Mouse (Mus musculus) lung, embryonic 16.5 days (tissue): ENCODE measurements around the gene Cacna1a. TPM values are rescaled to one million over a fixed set of nuclear protein-coding genes. Genes with fewer than 3 reads are reported as not detected.

Experiments used
- ATAC-seq: fragments of 200-750 bp; cut with Nextera tagmentation; 2 replicates; pipeline ENCODE4 v1.8.0; 2017; ENCODE audit warnings: low read depth, mild to moderate bottlenecking, moderate library complexity
- H3K27ac ChIP-seq: fragments of 300-500 bp; sonication (generic); 2 replicates; pipeline ENCODE4 v1.5.1; 2014; ENCODE audit warnings: mild to moderate bottlenecking, control low read depth, low read length
- H3K27me3 ChIP-seq: fragments of 300-500 bp; sonication (generic); 2 replicates; pipeline ENCODE4 v1.6.1; 2014; ENCODE audit warnings: low read depth, low read length, mixed read lengths; ENCODE audit not compliant: control insufficient read depth, insufficient read depth
- H3K36me3 ChIP-seq: fragments of 300-500 bp; sonication (generic); 2 replicates; pipeline ENCODE4 v1.6.1; 2014; ENCODE audit warnings: low read length; ENCODE audit not compliant: control insufficient read depth, insufficient read depth
- H3K4me1 ChIP-seq: fragments of 300-500 bp; sonication (generic); replicated peaks from 2 replicates; pipeline ENCODE4 v1.6.1; 2014; ENCODE audit warnings: low read length, mixed read lengths; ENCODE audit not compliant: control insufficient read depth, insufficient read depth
- H3K4me2 ChIP-seq: fragments of 300-500 bp; sonication (generic); 2 replicates; pipeline ENCODE4 v1.6.1; 2014; ENCODE audit warnings: low read depth, low read length, control low read depth
- H3K4me3 ChIP-seq: fragments of 300-500 bp; sonication (generic); 2 replicates; pipeline ENCODE4 v1.5.1; 2014; ENCODE audit warnings: mild to moderate bottlenecking, low read length, control low read depth
- H3K9ac ChIP-seq: fragments of 300-500 bp; sonication (generic); 2 replicates; pipeline ENCODE4 v1.6.1; 2014; ENCODE audit warnings: low read length, control low read depth
- H3K9me3 ChIP-seq: fragments of 300-500 bp; sonication (generic); 2 replicates; pipeline ENCODE4 v1.6.1; 2016; ENCODE audit warnings: low read length; ENCODE audit not compliant: control insufficient read depth
- WGBS: fragments of 180-500 bp; shearing (Covaris S2); extraction: QIAGEN DNeasy Blood & Tissue Kit; methylation state at CpG from one replicate; pipeline ENCODE4 v1.1.7; 2014; 5-methylcytosine and 5-hydroxymethylcytosine counted together
- polyA plus RNA-seq: library from polyadenylated mRNA; unstranded; fragments of >200 nt; fragmentation: Nextera tagmentation; extraction: Ambion mirVana; gene quantifications from 2 replicates; pipeline ENCODE4 v1.2.1, GENCODE M21; 2015

Gene Cacna1a
- polyA plus RNA-seq, 1 experiment from 2014 or later = 1.9 TPM

- Histone ChIP-seq H3K27me3 (no peaks in the 10 kb centered on the region; the same call in 1 of the 2 replicates), H3K27ac (no peak overlapping the region), H3K36me3 (no peaks in the 10 kb centered on the region), H3K4me1 (peaks cover 2% of the 10 kb centered on the region; the same call in 1 of the 2 replicates), H3K4me2 (no peak overlapping the region), H3K4me3 (no peak overlapping the region), H3K9ac (no peak overlapping the region), H3K9me3 (no peaks in the 10 kb centered on the region)
- no peak for ATAC-seq
- WGBS = 63% methylated on average over 1 of the region's 1 CpGs
These were observed 204.9 kb downstream of the Cacna1a start for GRCm38 (mm10) chr8:84593143-84593542.

- 64% methylated on average over 9 of the region's 9 CpGs for WGBS
- H3K9me3 ChIP-seq = no peaks in the 10 kb centered on the region
- no peaks in the 10 kb centered on the region for H3K36me3 ChIP-seq
- H3K4me2 ChIP-seq = no peak overlapping the region
- no peak overlapping the region for H3K9ac ChIP-seq
- no peak overlapping the region for H3K27ac ChIP-seq
- H3K4me3 ChIP-seq = no peak overlapping the region
- peaks cover 2% of the 10 kb centered on the region; the same call in 1 of the 2 replicates for H3K4me1 ChIP-seq
- no peaks in the 10 kb centered on the region; the same call in 1 of the 2 replicates for H3K27me3 ChIP-seq
- ATAC-seq = 0 out of 2 replicates have a peak, but pooled peaks have one; percentile 18
These were observed 206.0 kb downstream of the Cacna1a start for GRCm38 (mm10) chr8:84594099-84594780.

- no peak overlapping the region for H3K4me3 ChIP-seq
- H3K4me2 ChIP-seq = no peak overlapping the region
- H3K4me1 ChIP-seq = peaks cover 5% of the 10 kb centered on the region; the same call in 1 of the 2 replicates
- H3K36me3 ChIP-seq = no peaks in the 10 kb centered on the region
- H3K27me3 ChIP-seq = peaks cover 3% of the 10 kb centered on the region; the same call in 1 of the 2 replicates
- H3K9me3 ChIP-seq = no peaks in the 10 kb centered on the region
- ATAC-seq = no peak
- H3K27ac ChIP-seq = no peak overlapping the region
- WGBS = 20% methylated on average over 9 of the region's 9 CpGs
- H3K9ac ChIP-seq = no peak overlapping the region
These were observed 207.4 kb downstream of the Cacna1a start for GRCm38 (mm10) chr8:84595648-84596047.

GRCm38 (mm10) chr8:84599401-84599800 is 211.2 kb downstream of the Cacna1a start:
- WGBS = 88% methylated on average over 1 of the region's 1 CpGs
- ATAC-seq = no peak

GRCm38 (mm10) chr8:84600311-84600907 is 212.2 kb downstream of the Cacna1a start:
- no peak for ATAC-seq
- Histone ChIP-seq H3K9me3 (no peaks in the 10 kb centered on the region), H3K9ac (peak overlapping the region; percentile 47), H3K4me3 (peak overlapping the region; percentile 29), H3K4me2 (peak overlapping the region; percentile 52), H3K27ac (no peak overlapping the region), H3K36me3 (no peaks in the 10 kb centered on the region), H3K27me3 (peaks cover 12% of the 10 kb centered on the region; the same call in 1 of the 2 replicates), H3K4me1 (peaks cover 13% of the 10 kb centered on the region)
- WGBS = 19% methylated on average over 26 of the region's 26 CpGs

More at GRCm38 (mm10) chr8:84599401-84599800, 211.2 kb downstream of the Cacna1a start:
- peaks cover 13% of the 10 kb centered on the region for H3K4me1 ChIP-seq
- H3K9ac ChIP-seq = no peak overlapping the region
- no peak overlapping the region for H3K4me3 ChIP-seq
- no peaks in the 10 kb centered on the region for H3K9me3 ChIP-seq
- H3K4me2 ChIP-seq = no peak overlapping the region
- H3K27me3 ChIP-seq = peaks cover 12% of the 10 kb centered on the region; the same call in 1 of the 2 replicates
- no peak overlapping the region for H3K27ac ChIP-seq
- no peaks in the 10 kb centered on the region for H3K36me3 ChIP-seq

GRCm38 (mm10) chr8:84601221-84601751 is 213.0 kb downstream of the Cacna1a start:
- H3K4me3 ChIP-seq = peak overlapping the region; percentile 39
- no peaks in the 10 kb centered on the region for H3K36me3 ChIP-seq
- H3K4me2 ChIP-seq = peak overlapping the region; percentile 52
- WGBS = 2% methylated on average over 19 of the region's 19 CpGs
- peak overlapping the region; percentile 53; the same call in 1 of the 2 replicates for H3K9ac ChIP-seq
- no peak overlapping the region for H3K27ac ChIP-seq
- no peaks in the 10 kb centered on the region for H3K9me3 ChIP-seq
- peaks cover 13% of the 10 kb centered on the region for H3K4me1 ChIP-seq
- peaks cover 12% of the 10 kb centered on the region; the same call in 1 of the 2 replicates for H3K27me3 ChIP-seq
- peak; percentile 36; the same call in 1 of the 2 replicates for ATAC-seq

- Histone ChIP-seq H3K27ac (no peak overlapping the region), H3K4me1 (no peaks in the 10 kb centered on the region), H3K36me3 (no peaks in the 10 kb centered on the region), H3K4me3 (no peak overlapping the region), H3K4me2 (no peak overlapping the region), H3K27me3 (peaks cover 5% of the 10 kb centered on the region), H3K9ac (no peak overlapping the region), H3K9me3 (no peaks in the 10 kb centered on the region)
- ATAC-seq = no peak
- 35% methylated on average over 16 of the region's 16 CpGs for WGBS
These were observed 226.4 kb downstream of the Cacna1a start for GRCm38 (mm10) chr8:84614512-84615223.

GRCm38 (mm10) chr8:84615666-84616485 is 227.6 kb downstream of the Cacna1a start:
- no peak for ATAC-seq
- Histone ChIP-seq H3K9me3 (no peaks in the 10 kb centered on the region), H3K9ac (no peak overlapping the region), H3K27me3 (peaks cover 5% of the 10 kb centered on the region), H3K27ac (no peak overlapping the region), H3K4me3 (no peak overlapping the region), H3K4me1 (no peaks in the 10 kb centered on the region), H3K4me2 (no peak overlapping the region), H3K36me3 (no peaks in the 10 kb centered on the region)
- WGBS = 26% methylated on average over 22 of the region's 22 CpGs
